Mouse (Mus musculus) B cell, adult 2 months (primary cell): ENCODE measurements around the gene Gm49388.
"Not testable (repeated sequence)": the region's sequence is repeated elsewhere in the genome, so short reads cannot be mapped to it uniquely, and the experiment has no call there.

ENCODE experiments used
- DNase-seq, 2 experiments: peaks; one replicate each; pipeline ENCODE4 v3.0.0; 2022

Gm49388 gene

DNA sequence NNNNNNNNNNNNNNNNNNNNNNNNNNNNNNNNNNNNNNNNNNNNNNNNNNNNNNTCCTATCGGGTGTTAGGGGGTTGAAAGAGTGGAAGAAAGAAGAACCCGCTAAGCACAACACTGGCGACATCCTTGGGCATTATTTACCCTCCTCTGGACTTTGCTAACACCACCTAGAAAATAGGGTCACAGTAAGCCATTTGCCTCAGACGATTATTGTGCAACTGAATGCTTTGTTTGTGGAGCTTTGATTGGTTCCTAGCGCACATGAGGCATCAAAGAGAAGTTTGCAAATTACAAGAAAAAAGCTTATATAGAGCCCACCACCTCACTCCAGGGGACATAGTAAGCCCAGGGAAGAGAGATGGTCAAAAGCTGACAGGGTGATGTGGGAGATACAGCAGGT lies 23.4 kb downstream of the Gm49388 start:
- no peak for DNase-seq

DNA sequence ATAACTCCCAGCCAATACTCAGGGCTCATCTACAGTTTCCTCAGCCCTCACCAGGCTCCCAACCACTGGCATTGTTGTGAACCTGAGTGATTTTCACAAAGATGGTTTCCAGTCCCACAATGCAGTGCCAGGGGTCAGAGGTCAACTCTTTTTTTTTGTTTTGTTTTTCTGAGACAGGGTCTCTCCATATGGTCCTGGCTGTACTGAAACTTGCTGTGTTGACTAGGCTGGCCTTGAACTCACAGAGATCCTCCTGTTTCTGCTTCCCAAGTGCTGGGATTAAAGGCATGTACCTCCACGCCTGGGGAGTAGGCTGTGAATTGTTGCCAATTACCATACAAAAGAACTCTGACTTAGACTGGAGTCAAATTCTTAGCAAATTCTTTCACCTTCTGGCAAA lies 24.4 kb downstream of the Gm49388 start:
- DNase-seq = no peak

DNA sequence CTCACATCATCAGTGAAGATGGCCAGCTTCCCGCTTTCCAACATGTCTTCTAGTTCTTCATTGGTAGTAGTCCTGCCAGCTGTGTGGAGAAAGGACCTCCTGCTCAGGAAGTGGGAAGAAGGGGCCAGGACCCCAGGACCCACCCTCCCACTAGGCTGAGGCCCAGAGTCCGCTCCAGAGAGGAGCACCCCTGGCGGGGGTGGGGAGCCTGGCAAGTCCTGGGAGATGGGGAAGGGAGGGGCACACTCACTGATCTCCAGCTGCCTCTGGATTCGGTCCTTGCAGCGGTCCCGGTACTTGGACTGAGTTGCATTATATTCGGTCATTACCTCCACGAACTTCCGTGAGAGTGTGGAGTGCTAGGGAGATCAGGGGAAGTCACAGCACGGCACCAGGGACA lies 25.2 kb downstream of the Gm49388 start:
- DNase-seq = no peak

DNA sequence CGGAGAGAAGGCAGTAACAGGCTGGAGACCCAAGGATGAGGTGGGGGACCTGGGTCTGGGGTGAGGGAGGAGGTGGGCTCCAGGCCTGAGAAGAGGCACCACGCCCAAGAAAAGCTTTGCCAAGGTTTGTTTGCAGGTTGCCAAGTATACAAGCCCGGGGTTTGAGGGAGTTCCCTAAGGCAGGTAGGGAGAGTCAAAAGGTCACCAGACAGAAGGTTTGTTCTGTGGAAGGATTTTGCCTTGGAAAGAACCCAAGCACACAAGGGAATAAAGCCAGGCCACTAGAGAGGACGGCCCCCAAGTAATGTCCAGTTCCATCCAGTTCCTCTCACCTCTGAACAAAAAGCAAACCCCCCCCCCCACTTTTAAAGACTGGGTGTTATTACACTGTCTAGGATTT lies 25.8 kb downstream of the Gm49388 start:
- no peak for DNase-seq

DNA sequence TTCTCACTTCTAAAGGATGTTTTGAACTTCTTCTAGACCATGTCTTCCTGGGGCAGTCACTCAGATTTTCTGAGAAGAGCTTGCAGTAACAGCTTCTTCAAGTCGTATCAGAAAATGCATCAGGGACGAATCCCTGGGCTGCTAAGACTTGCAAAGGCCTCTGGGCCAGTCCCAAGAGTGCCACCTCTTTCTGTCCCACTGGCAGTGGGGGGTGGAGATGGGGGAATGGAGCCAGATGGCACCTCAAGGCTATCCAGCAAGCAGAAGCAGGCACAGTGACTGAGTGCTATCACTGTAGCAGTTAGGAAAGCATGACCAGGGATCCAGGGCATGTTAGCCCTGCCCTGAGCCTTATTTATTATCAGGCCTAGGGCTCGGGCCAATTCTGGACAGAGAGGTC lies 26.9 kb downstream of the Gm49388 start:
- no peak for DNase-seq

DNA sequence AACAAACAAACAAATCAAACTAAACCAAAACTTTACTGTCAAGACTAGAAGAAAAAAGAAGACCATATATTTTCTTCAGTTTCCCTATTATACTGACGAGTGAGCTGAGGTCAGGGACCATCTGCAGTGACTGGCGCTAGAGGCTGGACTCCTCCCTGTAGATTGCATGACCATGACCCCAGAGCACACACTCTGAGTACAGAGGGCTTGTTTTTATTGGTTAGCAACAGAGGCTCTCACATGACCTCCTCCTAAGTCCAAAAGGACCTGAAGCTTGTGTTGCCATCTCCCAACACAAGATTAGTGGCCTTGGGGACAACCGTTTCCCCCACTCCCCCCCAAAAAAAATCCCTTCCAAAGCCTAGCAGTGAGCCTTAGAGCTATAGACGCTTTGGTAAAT lies 28.4 kb downstream of the Gm49388 start:
- no peak for DNase-seq

DNA sequence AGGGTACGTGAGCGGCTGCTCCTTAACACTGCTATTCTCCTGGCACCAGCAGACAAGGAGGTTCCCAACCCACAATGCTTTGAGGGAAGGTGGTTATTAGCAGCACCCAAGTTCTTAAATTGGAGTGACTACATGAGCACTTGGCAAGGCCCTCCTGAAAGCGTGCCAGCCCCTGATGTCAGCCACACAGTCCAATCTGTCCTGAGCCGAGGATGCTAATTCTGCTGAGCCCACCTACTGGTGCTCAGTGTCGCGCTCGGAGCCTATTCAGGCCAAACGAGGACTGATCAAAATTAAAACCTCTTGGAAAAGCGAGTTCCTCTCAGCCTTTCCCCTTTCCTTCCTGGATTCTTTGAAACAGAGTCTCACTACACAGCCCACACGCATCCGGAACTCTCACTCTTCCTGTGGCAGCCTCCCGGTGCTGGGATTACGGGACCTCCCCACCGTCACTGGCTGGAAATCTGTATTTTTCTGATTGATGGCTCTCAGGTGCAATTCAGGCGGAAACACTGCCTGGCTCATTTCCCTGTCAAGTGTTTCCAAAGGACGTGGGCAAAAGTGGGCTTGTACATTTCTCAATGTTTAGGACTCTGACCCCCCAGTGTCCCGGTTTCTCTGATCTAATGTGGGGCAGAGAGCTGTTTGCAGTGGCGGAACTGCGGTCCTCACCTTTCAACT lies 29.0 kb downstream of the Gm49388 start:
- no peak for DNase-seq

DNA sequence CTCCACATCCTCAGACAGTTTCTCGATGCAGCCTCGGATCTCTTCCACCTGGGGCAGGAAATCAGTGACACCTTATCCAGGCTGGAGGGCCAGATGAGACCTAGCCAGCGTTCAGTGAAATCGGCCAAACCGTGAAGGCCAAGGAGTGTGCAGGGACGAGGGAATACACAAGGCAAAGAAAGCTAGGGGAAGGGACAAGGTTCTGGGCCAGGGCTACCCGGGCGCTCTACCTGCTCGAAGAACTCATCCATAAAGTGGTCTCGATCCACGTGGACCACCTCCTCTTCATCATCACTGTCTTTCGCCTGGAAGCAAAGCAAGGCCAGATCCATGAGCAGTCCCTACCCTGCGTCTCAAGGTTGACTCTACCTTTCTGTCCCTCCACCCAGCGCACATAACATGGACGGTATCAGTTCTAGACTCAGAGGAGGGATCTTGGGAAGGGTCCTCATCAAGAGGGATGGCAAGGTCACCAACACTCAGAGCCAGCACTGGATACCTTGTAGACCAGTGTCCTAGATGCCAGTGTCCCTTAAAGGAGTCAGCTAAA lies 29.8 kb downstream of the Gm49388 start:
- no peak for DNase-seq

DNA sequence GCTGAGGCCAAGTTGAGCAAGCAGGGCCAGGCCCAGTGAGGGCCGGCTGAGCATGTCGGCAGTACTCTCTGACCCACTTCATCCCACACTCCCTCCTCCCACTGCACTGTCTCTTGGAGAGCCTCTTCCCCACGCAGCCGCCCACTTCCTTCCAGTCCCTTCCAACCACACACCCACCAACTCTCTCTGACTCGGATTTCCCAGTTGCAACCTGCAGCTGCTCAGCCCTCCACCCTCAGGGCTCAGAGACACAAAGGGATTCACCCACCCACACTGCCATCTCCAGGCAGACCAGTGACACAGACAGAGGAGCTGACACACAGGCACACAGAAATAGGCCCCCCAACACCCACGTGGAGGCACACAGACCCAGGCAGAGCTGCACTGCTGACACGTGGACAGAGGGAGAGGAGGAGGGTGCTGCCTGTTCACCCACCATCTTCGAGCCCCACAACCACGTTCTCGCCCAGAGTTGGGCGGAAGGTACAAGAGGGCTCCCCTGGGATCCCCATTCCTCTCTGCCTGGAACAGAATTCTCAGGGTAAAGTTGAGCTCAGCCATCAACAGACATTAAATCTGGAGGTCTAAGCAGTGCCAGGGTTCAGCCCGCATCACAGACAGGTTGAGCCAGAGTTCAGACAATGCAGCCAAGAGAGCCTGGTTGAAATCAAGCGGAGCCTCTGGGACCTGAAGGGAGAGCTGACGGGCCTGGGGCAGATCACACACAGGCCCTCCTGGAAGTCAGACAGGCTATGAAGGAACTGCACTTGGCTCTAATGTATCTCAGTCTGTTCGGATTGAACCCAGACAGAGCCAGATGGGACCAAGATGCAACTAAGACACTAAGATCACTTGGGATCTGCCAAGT lies 30.8 kb downstream of the Gm49388 start:
- peak; percentile 10 to 12 for DNase-seq

DNA sequence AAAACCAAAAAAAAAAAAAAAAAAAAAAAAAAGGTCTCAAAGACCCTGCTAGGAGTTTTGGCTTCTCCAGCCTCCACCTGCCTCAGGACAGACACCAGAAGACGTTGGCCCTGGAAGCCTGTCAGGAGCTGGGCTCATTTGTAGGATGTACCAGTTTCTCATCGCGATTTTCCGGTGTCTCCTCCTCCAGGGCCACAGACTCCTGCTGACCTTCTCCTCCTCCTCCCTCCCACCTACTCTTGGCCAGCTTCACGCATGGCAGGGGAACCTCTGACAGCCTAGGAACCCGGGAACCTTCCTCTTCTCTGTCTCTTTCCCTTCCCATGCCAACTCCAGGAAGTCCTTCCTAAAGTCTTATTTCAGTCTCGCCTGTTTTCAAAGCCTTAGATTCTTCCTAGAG lies 31.6 kb downstream of the Gm49388 start:
- DNase-seq = no peak

DNA sequence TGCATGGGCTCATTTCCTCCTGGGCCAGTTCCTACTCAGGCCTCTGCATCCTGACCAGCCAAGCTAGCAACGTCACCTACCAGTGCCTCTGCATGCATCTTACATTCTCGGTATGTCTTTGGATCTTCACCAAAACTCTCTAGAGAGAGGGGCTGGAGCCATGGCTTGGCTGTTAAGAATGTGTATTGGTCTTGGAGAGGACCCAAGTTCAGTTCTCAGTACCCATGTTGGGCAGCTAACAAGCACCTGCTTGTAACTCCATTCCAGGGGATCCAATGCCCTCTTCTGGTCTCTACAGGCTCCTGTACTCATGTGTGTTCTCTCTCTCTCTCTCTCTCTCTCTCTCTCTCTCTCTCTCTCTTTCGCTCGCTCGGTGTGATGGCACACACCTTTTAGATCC lies 32.4 kb downstream of the Gm49388 start:
- DNase-seq = no peak

DNA sequence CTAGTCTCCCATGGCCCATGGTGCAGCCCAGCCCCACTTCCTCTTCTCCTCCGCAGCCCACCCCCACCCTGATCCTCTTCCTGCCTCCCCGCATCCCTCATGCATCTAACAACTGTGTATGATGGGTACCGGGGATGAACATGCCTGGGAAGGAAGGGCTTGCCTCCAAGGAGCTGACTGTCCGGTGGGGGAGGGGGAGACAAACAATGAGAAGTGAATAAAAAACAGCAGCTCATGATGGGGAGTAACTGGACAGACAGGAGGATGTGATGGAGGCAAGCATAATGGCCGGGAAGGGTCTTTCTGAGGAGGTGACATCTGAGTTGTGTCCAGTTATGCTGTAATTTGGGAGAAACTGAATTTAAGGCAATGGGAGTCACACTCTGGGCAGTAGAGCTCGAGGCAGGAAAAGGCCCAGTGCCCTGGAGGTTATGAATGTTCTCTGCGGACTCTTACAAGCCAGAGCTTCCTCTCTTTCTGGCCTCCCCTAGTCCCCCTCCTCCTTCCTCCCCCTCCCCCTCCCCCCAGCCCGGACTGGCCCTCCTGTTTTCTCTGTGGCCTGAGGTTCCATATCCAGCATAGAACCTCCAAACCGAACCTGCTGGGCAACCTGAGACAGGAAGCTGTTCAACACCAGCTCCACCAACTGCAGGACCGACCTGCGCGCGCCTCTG lies 35.6 kb downstream of the Gm49388 start:
- DNase-seq = no peak

DNA sequence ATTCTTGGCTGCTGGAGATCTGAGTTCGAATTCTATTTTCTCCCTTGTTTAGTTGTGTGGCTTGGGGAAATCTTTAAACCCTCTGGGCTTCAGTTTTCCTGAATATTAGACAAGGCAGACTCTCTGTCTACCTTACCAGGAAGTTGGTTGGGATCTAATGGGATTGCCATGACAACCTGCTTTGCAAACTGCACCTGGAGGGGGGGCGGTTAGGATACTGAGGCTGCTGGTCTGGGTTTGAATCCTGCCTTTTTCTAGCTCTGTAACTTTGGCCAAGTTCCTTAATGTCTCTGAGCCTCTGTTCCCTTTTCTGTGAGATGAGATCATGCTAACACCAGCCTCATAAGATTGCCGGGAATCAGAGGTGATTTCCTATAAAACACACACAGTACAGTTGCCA lies 37.1 kb downstream of the Gm49388 start:
- DNase-seq = no peak

DNA sequence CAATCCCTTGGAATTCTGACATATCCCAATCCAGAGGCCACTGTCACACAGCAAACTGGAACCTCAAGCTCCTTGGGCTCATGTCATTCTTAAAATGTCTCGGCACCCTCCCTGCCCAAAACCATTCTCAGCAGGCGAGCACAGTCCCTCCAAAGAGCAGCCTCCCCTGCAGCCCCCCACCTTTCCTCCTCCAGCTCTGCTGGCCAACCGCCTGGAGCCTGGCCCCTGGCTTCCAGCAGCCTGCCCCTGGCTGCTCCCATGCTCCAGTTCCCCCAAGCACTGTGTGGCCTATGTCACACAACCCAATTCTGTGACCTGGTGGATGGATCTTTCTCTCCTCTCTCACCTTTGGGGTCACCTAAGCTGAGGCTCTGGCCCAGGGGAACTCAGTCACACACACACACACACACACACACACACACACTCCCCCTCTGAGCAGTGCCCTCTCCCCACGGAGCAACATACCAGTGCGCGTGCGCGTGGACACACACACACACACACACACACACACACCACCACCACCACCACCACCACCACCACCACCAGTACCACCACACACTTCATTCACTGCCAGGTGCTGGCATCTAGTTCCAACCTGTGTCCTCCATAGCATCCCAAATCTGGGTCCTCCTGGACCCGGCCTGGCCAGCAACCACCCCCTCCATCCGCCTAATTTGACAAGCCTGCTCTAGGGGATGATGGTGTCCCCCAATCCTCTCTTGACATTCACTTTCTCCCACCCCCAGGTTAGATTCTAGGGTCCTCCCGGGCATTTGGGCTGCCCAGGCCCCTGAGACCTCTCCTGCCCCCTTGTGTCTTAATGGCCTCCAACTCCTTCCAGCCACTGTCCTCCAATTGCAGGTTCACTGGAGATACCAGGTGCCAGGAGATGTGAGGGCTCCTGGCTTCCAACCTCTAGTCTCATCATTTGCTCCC lies 38.1 kb downstream of the Gm49388 start:
- DNase-seq = no peak

DNA sequence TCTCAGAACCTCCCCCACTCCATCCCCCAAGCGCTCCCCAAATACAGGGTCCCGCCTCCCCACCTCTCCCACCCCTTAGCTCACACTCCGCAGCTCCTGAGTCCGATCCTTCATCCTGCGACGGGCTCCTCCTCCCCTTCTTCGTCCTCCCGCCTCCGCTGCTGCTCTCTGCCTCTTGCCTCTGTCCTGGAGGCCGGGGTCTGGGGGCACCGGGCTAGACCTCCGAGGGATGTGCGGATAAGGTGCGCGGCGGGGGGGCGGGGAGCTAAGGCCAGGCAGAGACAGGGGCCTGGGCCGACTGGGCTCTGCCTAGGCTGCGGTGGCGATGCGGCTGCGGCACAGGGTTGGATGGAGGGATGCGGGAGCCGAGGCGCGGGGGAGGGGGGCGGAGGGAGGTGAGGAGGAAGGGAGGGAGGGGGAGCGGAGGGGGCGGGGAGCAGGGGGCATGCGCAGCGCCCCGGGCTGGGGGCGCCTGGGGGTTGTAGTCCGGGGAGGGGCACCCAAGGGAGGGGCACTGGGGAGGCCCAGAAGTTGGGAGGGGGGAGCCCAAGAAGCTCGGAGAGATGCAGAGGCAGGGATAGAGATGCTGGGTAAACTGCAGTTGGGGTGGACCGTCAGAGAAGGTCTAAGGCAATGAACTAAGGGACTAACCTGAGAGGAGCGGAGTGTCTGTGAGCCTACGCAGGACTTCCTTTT lies 38.9 kb downstream of the Gm49388 start, which contains the start of the genes Stx4a and Stx1b:
Stx4a (plus strand) TSS at position 119 of the 696 bp plus-strand sequence.
Stx1b (minus strand) TSS at position 374 of the 696 bp plus-strand sequence.
- DNase-seq = no peak

DNA sequence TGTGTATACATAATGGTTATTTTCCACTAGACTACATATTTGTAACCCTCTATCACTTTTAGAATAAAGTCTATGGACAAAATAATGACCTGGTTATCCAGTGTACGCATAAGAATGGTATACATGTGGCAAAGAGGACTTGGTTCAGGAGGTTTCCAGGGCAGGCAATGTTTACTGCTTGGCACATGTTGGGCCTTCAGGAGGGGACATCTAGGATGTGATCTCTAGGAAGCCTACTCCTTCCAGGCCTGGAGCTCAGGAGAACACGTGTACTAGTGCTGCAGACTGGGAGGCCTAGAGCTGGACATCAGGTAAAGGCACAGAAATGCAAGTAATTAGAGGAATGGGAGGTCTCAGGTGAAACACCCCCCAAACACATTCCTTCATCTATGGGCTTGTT lies 50.1 kb downstream of the Gm49388 start:
- no peak for DNase-seq

DNA sequence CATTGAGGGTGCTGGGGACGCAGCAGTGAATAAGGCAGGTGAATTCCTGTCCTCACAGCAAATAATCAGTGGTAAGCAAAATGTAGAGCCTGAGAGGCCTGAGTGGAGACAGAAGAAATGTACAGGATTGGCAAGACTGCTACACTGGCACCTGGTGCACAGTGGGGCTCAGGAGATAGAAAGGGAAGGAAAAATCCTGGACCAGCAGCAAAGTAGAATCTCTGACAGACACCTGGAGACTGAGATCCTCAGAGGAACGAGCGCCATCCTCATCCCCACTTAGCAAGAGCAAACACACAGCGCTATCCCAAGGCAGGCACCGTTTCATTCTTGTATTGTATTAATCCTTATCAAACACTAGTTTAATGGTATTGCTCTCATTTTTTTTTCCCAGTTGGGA lies 52.1 kb downstream of the Gm49388 start:
- DNase-seq = no peak

DNA sequence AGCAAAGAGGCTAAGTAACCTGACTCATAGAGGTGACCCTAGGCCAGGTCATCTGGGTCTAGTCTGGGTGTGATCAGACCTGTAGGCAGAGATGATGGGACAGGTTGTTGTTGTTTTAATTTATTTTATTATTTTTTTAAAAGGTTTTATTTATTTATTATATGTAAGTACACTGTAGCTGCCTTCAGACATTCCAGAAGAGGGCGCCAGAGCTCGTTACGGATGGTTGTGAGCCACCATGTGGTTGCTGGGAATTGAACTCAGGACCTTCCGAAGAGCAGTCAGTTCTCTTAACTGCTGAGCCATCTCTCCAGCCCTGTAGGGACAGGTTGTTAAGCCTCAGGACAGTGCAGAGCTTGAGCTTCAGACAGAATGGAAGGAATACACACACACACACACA lies 52.5 kb downstream of the Gm49388 start:
- DNase-seq = not testable (repeated sequence)

DNA sequence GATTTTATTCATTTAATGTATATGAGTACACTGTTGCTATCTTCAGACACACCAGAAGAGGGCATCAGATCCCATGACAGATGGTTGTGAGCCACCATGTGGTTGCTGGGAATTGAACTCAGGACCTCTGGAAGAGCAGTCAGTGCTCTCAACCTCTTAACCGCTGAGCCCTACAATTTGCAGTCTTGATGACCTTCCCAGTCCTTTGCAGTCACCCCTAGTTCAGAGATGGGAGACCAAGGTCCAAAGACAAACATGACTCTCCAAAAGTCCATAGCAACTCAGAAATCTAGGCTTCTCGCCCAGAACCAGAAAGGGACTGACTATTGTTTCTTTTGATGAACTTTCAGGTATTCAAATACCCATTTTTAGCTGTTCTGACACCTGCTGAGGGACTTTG lies 54.6 kb downstream of the Gm49388 start:
- DNase-seq = not testable (repeated sequence)

DNA sequence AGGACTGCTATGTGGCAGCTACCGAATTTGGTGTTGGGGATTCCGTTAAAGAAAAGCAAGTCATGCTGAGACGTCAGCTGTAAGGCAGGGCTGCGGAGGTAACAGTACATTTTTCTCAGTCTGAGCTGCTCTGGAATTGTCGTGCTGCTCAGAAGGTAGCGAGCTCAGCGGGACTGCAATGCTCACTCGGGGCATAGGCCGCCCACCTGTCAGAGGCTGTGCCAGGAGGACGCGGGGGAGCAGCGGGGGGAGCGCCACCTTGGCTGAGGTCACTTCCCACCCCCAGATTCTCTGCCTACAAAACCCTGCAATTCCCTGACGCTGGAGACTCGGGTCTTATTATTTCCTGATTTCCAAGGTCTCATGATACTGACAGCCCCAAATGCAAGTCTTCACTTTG lies 55.5 kb downstream of the Gm49388 start:
- no peak for DNase-seq

DNA sequence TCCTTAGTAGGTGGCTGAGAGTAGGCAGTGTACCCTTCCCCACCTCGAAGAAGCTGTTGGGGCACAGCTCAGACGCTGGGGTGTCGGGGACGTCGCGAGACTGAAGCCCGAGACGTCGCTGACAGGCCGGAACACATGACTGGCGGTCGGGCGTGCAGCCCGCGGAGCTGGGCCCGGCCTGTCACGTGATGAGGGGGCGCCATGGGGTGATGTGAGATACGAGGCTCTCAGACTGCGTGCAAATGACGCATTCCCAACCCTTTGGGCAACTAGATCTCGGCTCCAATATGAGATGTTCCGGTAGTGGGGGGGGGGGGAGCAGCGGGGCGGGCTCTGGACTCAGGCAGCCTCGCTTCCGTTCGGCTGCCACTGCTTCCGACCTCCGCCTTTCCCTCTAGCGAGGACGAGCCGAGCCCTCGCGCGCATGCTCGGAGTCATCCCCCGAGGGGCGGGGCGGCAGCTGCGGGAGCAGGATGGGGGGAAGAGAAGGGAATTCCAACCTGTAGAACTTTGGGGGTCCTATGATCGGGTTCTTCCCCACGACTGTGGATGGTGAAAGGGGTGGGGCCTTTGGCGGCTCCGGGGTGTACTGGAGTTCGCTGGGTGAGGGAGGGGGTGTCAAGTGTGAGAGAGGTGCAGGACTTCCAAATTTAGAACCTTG lies 56.1 kb downstream of the Gm49388 start:
- peak; percentile 92 for DNase-seq
